9 mouse cellular contexts compared by ENCODE assay signal in the genomic region with DNA sequence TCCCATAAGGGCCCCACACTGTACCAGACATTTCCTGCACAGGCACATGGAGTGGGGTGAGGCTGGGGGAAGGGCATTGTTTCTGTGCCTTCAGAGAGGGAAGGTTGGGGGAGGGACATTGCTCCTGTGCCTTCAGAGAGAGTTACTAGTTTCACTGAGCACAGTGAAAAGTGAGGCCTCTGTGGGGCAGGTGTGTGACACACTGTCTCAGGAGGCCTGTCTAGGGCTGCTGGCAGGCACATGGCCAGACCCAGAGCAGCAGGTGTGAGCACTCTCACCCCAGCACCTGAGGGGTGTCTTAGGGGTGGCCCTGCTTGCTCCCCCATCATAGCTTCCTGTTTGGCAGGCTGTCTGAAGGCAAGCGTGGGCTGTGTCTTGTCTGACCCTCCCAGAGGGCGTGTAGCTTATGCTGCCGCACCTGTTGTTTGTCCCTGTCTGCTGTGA. TPM values are rescaled to one million over a fixed set of nuclear protein-coding genes. Genes with fewer than 3 reads are reported as not detected.
DNase-seq lines count a peak whose midpoint lies in the region; ATAC-seq lines count a peak whose summit lies in the region.
"Had no signal": no experiment of that assay in that cellular context is flagged by ENCODE, and none has a peak within 500 bp of the region (broad histone marks: within the 10 kb centered on the region; RNA-seq: fewer than 3 reads in every experiment).

No protein-coding gene starts in this region.

- no peak overlapping the region for H3K4me3 ChIP-seq in limb, embryonic 15.5 days
- H3K4me3 ChIP-seq in forebrain, embryonic 15.5 days, result no peak overlapping the region
- H3K4me3 ChIP-seq: midbrain, embryonic 13.5 days had no signal

- H3K4me2 ChIP-seq in limb, embryonic 15.5 days, result no peak overlapping the region
- no peak overlapping the region for H3K4me2 ChIP-seq in forebrain, embryonic 15.5 days (replicated peaks)
- H3K4me2 ChIP-seq: midbrain, embryonic 13.5 days had no signal

- peaks cover 27% of the 10 kb centered on the region for H3K36me3 ChIP-seq in limb, embryonic 15.5 days
- 0 out of 2 replicates have a peak, but pooled peaks cover 4% of the 10 kb centered on the region for H3K36me3 ChIP-seq in forebrain, embryonic 15.5 days

- peaks cover 60% of the 10 kb centered on the region for H3K4me1 ChIP-seq in limb, embryonic 15.5 days
- H3K4me1 ChIP-seq in forebrain, embryonic 15.5 days, result peaks cover 51% of the 10 kb centered on the region

- no peaks in the 10 kb centered on the region for H3K9me3 ChIP-seq in limb, embryonic 15.5 days
- H3K9me3 ChIP-seq in forebrain, embryonic 15.5 days, result no peaks in the 10 kb centered on the region
- H3K9me3 ChIP-seq: midbrain, embryonic 13.5 days had no signal

- peak; percentile 21 for DNase-seq in gastrocnemius, adult 18-20 months (ENCODE audit: low spot score)
- DNase-seq in gastrocnemius, postnatal 4 days (ENCODE audit: low spot score in 2 of 2), result no peak
- peak; percentile 84 for DNase-seq in T-cell, adult 2 months (ENCODE audit: low spot score)
- peak; percentile 37 to 87 for DNase-seq in natural killer cell, adult 2 months (ENCODE audit: low spot score in 2 of 2)
- DNase-seq in retina, embryonic 14.5 days (ENCODE audit: low spot score), result no peak
- no peak for DNase-seq in urinary bladder, adult 18-20 months (ENCODE audit: low spot score in 2 of 2)

- 49% methylated on average over 3 of the region's 3 CpGs for WGBS in limb, embryonic 15.5 days
- 84% methylated on average over 3 of the region's 3 CpGs for WGBS in forebrain, embryonic 15.5 days

- H3K27me3 ChIP-seq in limb, embryonic 15.5 days, result no peaks in the 10 kb centered on the region
- H3K27me3 ChIP-seq in forebrain, embryonic 15.5 days, result no peaks in the 10 kb centered on the region
- H3K27me3 ChIP-seq: midbrain, embryonic 13.5 days had no signal

- no peak for ATAC-seq in limb, embryonic 15.5 days (ENCODE audit: insufficient number of reproducible peaks, low FRiP score, low TSS enrichment, low read depth)
- no peak for ATAC-seq in forebrain, embryonic 15.5 days (replicated peaks)
- ATAC-seq: midbrain, embryonic 13.5 days had no signal

- no peak overlapping the region for H3K9ac ChIP-seq in limb, embryonic 15.5 days
- H3K9ac ChIP-seq in forebrain, embryonic 15.5 days (replicated peaks), result no peak overlapping the region
- H3K9ac ChIP-seq: midbrain, embryonic 13.5 days had no signal

- H3K27ac ChIP-seq in limb, embryonic 15.5 days, result peak overlapping the region; percentile 0; the same call in 1 of the 2 replicates
- no peak overlapping the region for H3K27ac ChIP-seq in forebrain, embryonic 15.5 days (replicated peaks)
- H3K27ac ChIP-seq: midbrain, embryonic 13.5 days had no signal

RNA-seq across cellular contexts. Expression of gene Rbm38, which starts 6.4 kb away (rescaled TPM):
- 100 to 1,000 TPM; 225 to 230 TPM for total RNA-seq in gastrocnemius, adult 18-20 months (2021)
- 100 to 1,000 TPM; 114 to 119 TPM for total RNA-seq in gastrocnemius, postnatal 4 days (2021)
- 21.9 and 37.9 TPM in 2 replicates for polyA plus RNA-seq in limb, embryonic 15.5 days (2015; fragmentation: Nextera tagmentation; extraction: Ambion mirVana)
- 24.0 and 27.4 TPM in 2 replicates for polyA plus RNA-seq in forebrain, embryonic 15.5 days (2015; fragmentation: Nextera tagmentation; extraction: Ambion mirVana)

RNA-seq across cellular contexts. Expression of gene Rae1, which starts 26.8 kb away (rescaled TPM):
- total RNA-seq in gastrocnemius, adult 18-20 months (2021), result 10 to 100 TPM; 11.0 to 11.2 TPM
- 10 to 100 TPM; 41.8 to 44.4 TPM for total RNA-seq in gastrocnemius, postnatal 4 days (2021)
- polyA plus RNA-seq in limb, embryonic 15.5 days (2015; fragmentation: Nextera tagmentation; extraction: Ambion mirVana), result 112 and 115 TPM in 2 replicates
- polyA plus RNA-seq in forebrain, embryonic 15.5 days (2015; fragmentation: Nextera tagmentation; extraction: Ambion mirVana), result 162 and 163 TPM in 2 replicates

RNA-seq across cellular contexts. Expression of gene Spo11, which starts 49.2 kb away (rescaled TPM):
- total RNA-seq in gastrocnemius, adult 18-20 months (2021), result not detected
- total RNA-seq in gastrocnemius, postnatal 4 days (2021), result not detected
- 3.4 and 3.8 TPM in 2 replicates for polyA plus RNA-seq in limb, embryonic 15.5 days (2015; fragmentation: Nextera tagmentation; extraction: Ambion mirVana)
- polyA plus RNA-seq in forebrain, embryonic 15.5 days (2015; fragmentation: Nextera tagmentation; extraction: Ambion mirVana), result 0.46 and 0.97 TPM in 2 replicates

Comparison
In these comparisons a context has a peak if more than half of its experiments do, and no peak if none do; other contexts are left out.
1. DNase-seq: peak in gastrocnemius, adult 18-20 months (single experiment), T-cell, adult 2 months (single experiment) and natural killer cell, adult 2 months (2 of 2); none in gastrocnemius, postnatal 4 days (0 of 2), retina, embryonic 14.5 days (single experiment) and urinary bladder, adult 18-20 months (0 of 2).